Mouse (Mus musculus) cerebellum, postnatal 25 days (tissue): ENCODE measurements at regions not wholly inside any gene's neighbourhood (a gene's known extent, or its start where the extent isn't known, plus 50 kb on each side); places are given as distances from the start of the nearest gene placed in this dataset.

Source experiments
- DNase-seq, 2 experiments: peaks; one replicate each; pipeline ENCODE4 v3.0.0; 2021; ENCODE audit warnings: mixed read lengths in 2 of 2

DNA sequence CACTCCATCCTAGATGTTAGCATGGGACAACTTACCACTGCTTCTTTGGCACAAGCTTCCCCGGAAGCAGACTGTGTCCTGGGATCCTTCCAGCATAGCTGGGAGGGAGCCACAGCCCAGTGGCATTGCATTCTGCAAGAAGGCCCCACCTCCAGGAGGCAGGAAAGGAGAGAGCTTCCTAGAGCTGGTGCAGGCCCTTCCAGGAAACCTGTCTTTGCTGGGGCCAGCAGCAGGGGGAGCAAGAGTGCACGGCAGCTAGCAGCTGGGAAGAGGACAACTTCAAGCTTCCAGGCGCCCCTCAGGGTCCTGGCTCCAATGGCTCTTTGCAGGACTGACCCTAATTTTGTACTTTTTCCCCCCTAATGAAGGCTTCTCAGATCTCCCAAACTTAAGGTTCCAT lies 115.4 kb upstream of the Sorcs3 start:
- DNase-seq: peak; percentile 14 to 39

DNA sequence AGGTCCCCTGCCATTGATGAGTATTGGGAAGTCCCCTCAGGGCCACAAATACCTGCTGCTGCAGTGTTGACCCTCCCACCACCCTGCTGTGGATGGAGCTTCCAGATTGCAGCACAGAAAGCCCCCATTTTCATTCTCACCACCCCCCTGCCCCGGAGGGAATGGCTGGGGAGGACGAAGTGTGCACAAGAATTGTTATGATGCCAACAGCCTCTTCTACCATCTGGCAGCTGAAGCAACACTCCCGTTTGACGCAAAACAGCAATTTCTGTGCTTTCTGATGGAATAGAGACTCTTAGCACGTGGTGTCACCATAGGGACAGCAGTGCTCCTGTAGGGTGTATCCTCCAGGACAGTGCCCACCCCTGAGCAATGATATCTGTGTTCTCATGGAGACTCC lies 108.5 kb upstream of the Sorcs3 start:
- no peak for DNase-seq

DNA sequence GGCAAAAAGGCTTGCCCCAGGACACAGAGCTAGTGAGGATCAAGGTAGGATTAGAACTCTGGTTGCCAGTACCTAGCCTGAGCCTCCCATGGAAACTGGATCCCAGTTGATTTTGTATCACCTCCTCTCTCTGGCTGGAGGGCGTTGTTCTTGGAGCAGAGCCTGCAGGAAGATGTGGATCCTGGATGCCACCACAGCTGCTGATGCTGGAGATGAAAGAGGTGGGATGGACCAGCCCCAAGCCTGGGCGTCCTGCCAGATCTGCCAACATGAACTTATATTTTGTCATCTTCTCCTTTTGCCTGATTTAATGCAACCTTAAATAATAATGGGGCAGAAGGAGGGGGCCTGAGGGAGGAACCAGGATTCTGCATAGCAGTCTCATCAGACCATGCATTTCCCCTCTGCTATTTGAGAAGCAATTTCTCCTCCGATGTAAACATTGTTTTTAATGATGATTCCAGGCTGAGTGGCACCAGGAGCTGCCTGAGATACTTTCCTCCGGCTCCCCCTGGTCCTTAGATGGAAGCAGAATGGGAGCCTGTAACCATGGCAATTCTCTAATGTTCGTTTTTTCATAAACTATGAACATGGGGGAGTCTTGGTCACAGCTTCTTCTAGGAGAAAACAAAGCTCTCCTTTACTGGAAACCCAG lies 107.8 kb upstream of the Sorcs3 start:
- DNase-seq: no peak

DNA sequence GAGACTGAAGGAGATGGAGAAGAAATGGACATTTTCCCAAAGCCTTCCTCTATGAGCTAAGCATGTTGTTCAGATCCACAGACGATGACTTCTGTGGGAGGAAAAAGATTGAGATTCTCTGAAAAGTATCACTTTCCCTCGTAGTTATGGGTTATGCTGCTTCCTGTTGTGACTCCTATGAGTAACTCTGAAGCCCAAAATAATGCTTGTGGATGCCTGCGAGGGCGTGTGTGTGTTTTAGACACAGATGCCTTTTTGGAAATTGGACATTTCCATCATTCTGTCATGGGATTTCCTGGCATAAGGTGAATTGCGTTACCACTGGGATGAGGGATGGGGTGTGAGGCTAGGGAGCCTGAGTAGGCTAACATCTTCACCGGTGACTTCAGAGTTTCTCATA lies 104.8 kb upstream of the Sorcs3 start:
- DNase-seq: no peak

DNA sequence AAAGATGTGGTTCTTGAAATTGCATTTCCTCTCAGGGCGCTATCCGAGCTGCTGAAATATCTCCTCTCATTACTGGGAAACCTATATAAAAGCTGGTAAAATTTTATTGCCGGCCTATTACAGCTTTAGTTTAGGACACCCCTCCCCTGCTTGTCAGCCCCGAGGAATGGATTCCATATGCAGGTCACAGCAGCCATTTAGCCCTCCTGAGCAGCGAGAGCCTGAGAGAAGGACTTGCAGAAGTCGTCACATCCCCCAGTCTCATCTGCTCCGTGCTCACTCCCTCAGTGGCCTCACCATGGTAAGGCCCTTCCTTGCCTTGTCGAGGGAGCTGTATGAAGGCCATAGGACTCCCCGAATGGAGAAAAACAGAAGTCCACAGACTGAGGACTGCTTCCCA lies 90.7 kb upstream of the Sorcs3 start:
- DNase-seq: no peak

DNA sequence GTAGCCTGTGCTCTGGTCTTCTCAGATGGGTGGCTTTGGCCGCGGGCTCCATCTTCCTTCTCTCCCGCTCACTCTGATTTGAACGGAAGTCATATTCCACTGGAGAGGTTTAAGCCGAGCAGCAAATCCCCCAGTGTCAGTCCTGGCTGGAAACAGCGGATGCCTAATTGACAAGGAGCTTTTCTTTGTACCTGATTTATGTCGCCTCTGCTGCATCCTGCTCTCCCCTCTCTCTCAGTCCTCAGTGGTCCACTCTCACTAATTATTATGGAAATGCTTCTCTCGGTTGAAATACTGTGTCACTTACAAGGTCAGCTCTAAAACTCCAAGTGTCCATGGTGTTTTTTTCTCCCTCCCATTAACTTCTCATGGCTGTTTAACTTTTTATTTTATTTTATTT lies 90.1 kb upstream of the Sorcs3 start:
- no peak for DNase-seq

DNA sequence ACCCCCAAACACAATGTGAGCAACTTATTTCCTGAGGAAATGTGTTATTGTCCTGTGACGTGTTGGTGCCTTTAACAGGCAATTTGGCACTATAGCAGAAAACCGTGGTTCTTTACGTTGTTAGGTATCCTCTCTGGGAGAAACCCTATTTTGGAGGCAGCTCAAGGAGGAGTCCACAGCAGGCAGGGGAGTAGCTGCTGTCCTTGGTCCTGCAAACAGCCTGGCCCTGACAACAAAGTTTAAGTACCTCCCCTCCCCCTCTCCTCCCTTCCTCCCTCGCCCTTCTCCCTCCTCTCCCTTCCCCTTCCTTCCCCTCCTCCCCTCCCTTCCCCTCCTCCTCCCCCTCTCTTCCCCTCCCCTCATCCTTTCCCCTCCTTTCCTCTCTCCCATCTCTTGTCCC lies 89.1 kb upstream of the Sorcs3 start:
- no peak for DNase-seq

DNA sequence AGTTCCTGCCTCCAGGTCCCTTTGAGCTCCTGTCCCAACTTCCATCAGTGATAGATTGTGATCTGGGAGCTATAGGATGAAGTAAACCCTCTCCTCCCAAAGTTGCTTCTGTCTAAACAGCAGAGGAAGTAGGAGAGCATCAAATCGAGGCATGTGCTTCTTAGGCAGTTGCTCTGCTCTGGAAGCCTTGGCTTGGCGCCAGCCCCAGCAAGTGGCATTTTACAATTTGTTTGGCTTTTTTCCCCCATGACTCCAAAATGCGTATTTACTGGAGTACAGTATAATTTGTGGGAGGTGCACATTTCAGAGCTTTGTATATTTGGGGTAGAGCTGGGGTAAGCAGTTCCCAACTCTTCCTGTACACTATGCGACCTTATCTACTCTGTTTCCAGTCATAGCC lies 88.2 kb upstream of the Sorcs3 start:
- DNase-seq: peak in 1 of 2 experiments; percentile 5

DNA sequence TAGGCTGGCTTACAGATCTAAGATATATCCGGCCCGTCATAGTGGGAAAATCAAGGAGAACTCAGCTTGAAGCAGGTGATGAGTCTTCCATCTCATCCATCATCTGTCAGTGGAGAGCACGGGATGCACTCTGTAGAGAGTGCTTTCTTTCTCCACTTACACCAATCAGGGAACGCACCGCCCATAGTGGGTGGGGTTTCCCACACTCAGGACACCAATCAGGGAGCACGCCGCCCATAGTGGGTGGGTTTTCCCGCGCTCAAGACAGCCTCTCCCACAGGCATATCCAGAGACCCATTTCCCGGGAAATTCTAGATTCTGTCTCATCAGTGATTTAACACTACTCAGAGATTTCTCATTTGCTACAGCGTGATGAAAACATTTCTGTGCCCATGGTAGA lies 83.5 kb upstream of the Sorcs3 start:
- DNase-seq: no peak

DNA sequence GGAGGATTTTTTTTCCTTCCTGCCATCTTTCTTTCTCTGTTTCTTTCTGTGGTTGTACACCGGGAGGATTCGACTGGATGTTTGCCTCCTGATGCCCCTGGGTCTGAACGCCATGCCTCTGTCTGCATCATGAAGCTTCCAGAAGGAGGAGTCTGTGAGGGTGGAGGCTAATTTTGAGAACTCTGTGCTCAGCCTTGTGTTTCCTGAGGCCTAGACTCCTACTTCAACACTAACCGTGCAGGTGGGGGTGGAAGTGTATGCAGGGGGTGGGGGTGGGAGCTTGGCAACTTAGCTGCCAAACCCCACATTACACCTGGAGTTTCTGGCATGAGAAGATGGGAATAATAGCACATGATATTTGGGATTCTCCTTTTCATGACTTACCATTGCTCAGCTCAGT lies 82.0 kb upstream of the Sorcs3 start:
- no peak for DNase-seq

DNA sequence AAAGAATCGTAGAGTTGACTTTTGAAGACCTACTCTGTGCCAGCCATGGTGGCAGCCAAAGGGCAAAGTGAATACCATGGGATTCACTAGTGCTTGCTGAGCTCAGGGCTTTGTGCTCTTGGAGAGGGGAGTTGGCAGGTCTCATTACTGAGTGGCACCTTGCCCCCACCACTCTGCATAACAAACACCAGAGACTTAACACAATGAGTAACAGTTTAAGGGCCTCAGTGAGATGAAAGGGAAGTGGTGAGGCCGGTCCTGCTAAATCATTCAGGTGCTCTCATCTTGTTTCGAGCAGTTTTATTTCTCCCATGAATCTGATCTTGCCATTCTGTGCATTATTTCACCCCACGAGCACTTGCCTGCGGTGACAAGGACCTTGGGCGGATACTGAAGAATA lies 80.1 kb upstream of the Sorcs3 start:
- no peak for DNase-seq

DNA sequence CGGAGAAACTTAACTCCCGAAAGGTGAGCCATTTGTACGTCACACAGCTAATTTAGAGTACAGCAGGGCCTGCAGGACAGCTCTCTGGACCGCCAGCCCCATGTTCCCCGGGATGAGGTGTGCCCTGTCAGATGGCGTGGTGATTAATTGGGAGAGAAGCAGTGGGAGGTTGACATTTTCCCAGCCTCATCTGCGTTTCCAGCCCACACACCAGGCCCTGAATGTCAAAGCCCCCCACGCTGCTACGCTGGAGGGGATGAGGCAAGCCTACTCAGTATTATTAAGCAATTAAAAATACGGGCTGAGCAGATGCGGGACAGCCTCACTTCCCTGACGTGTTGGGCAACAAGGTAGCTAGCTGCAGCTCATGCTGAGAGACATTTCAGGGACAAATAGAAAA lies 77.7 kb upstream of the Sorcs3 start:
- DNase-seq: no peak

DNA sequence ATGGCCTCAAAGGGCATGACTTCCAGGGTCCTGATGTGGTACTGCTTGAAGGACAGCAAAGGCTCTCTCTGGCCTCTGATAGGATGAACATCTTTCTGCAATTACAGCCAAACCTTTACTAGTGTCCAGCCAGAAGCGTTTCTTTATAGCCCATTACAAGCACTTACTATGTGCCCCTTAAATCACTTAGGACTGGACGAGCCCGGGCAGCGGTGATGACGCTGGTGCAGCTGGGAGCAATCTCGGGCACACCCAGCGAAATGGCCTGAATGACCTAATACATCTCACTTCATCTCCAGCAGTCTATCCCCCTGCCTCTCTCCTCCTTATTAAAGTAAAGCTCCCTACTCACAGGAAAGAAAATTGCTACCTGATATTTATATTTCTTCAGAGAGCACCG lies 69.6 kb upstream of the Sorcs3 start:
- DNase-seq: no peak

DNA sequence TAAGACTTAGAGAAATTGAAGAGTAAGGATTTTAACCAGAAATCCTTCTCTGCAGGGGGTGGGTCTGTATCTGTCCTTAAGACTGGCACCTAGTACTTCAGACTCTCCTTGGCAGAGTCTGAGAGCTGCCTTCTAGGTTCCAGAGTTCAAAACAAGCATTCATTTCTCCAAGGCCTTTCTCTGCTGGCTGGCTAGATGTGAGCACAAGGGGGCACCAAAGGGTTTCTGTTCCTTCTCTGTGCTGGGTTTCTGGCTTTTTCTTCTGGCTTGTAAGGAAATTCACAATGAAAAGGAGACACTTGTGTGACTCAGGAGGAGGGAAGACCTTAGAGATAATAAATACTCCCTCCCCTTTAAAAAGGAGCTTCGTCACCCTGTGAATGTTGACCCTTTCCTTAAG lies 61.7 kb upstream of the Sorcs3 start:
- peak; percentile 11 to 34 for DNase-seq
